Mouse (Mus musculus) Muller cell, postnatal 12 days (primary cell): ENCODE measurements around the gene Panx3.

Experiments
- DNase-seq: peaks from one replicate; pipeline ENCODE4 v3.0.0-alpha.2; 2015; ENCODE audit errors: inconsistent ontology term

The Panx3 gene

GRCm38 (mm10) chr9:37634269-37634668, 34.8 kb downstream of the Panx3 start:
- no peak for DNase-seq

GRCm38 (mm10) chr9:37632305-37632704, 36.7 kb downstream of the Panx3 start:
- no peak for DNase-seq

- DNase-seq, result no peak
These were observed 39.1 kb downstream of the Panx3 start for GRCm38 (mm10) chr9:37629941-37630340.

- no peak for DNase-seq
These were observed 40.5 kb downstream of the Panx3 start for GRCm38 (mm10) chr9:37628581-37628980.

GRCm38 (mm10) chr9:37627263-37627662, 41.8 kb downstream of the Panx3 start:
- DNase-seq, result no peak

- DNase-seq, result peak; percentile 14
These were observed 42.9 kb downstream of the Panx3 start for GRCm38 (mm10) chr9:37626103-37626567.

- no peak for DNase-seq
These were observed 43.4 kb downstream of the Panx3 start for GRCm38 (mm10) chr9:37625641-37626040.

- DNase-seq, result peak; percentile 19
These were observed 43.9 kb downstream of the Panx3 start for GRCm38 (mm10) chr9:37625129-37625528.

GRCm38 (mm10) chr9:37624502-37624901, 44.5 kb downstream of the Panx3 start:
- no peak for DNase-seq

- DNase-seq, result no peak
These were observed 45.1 kb downstream of the Panx3 start for GRCm38 (mm10) chr9:37623981-37624380.

GRCm38 (mm10) chr9:37621290-37621689, 47.7 kb downstream of the Panx3 start:
- DNase-seq, result no peak

GRCm38 (mm10) chr9:37616770-37617169, 52.3 kb downstream of the Panx3 start:
- DNase-seq, result peak; percentile 21

- no peak for DNase-seq
These were observed 53.8 kb downstream of the Panx3 start for GRCm38 (mm10) chr9:37615220-37615619.

GRCm38 (mm10) chr9:37614316-37614715, 54.7 kb downstream of the Panx3 start:
- DNase-seq, result no peak

GRCm38 (mm10) chr9:37613911-37614280, 55.1 kb downstream of the Panx3 start:
- DNase-seq, result no peak

- DNase-seq, result peak; percentile 97
These were observed 55.7 kb downstream of the Panx3 start, which contains the start of gene Spa17 for GRCm38 (mm10) chr9:37613182-37613910. Gene Spa17 (minus strand): TSS chr9:37613722.
